Mouse (Mus musculus): ENCODE measurements around the gene Hist1h4d. TPM values are rescaled to one million over a fixed set of nuclear protein-coding genes. Genes with fewer than 3 reads are reported as not detected.
A peak's percentile ranks its signal among the peaks of the same experiment; 100 is the strongest.
"Not testable (repeated sequence)": the region's sequence is repeated elsewhere in the genome, so short reads cannot be mapped to it uniquely, and the experiment has no call there.

The Hist1h4d gene
- polyA plus RNA-seq (2015; fragmentation: Nextera tagmentation; extraction: Ambion mirVana), result 102 TPM in 2 replicates

GRCm38 (mm10) chr13:23581408-23582218, at the start of gene Hist1h4d:
Gene Hist1h4d, plus strand, starts transcription at chr13:23581598.
- no peaks in the 10 kb centered on the region for H3K27me3 ChIP-seq (ENCODE audit: insufficient read depth, low read length)
- H3K9ac ChIP-seq (replicated peaks; ENCODE audit: low read length), result peak within 1 kb of the TSS; percentile 79
- no peaks in the 10 kb centered on the region for H3K9me3 ChIP-seq (ENCODE audit: low read length)
- ATAC-seq (ENCODE audit: low FRiP score, low TSS enrichment), result peak; percentile 93
- H3K27ac ChIP-seq (ENCODE audit: low read length), result peak within 1 kb of the TSS; percentile 92
- H3K4me3 ChIP-seq (ENCODE audit: low read length), result peak within 1 kb of the TSS; percentile 65
- H3K4me1 ChIP-seq (ENCODE audit: insufficient read depth, low read length), result peaks cover 37% of the 10 kb centered on the region
- H3K36me3 ChIP-seq (ENCODE audit: insufficient read depth, low read length), result no peaks in the 10 kb centered on the region
- H3K4me2 ChIP-seq (replicated peaks; ENCODE audit: low read depth, low read length), result peak within 1 kb of the TSS; percentile 71
- 0% methylated on average over 43 of the region's 43 CpGs for WGBS

GRCm38 (mm10) chr13:23532262-23533075, 48.9 kb upstream of the Hist1h4d start:
- Histone ChIP-seq H3K36me3 (ENCODE audit: insufficient read depth, low read length) (no peaks in the 10 kb centered on the region), H3K4me2 (replicated peaks; ENCODE audit: low read depth, low read length) (peak overlapping the region; percentile 72), H3K27ac (ENCODE audit: low read length) (peak overlapping the region; percentile 98), H3K27me3 (ENCODE audit: insufficient read depth, low read length) (no peaks in the 10 kb centered on the region), H3K4me3 (ENCODE audit: low read length) (peak overlapping the region; percentile 61), H3K9ac (replicated peaks; ENCODE audit: low read length) (peak overlapping the region; percentile 81), H3K9me3 (ENCODE audit: low read length) (no peaks in the 10 kb centered on the region), H3K4me1 (ENCODE audit: insufficient read depth, low read length) (peaks cover 37% of the 10 kb centered on the region)
- 21% methylated on average over 9 of the region's 9 CpGs for WGBS
- ATAC-seq (ENCODE audit: low FRiP score, low TSS enrichment), result no peak

- not testable (repeated sequence) for H3K9me3 ChIP-seq (ENCODE audit: low read length); H3K27me3 ChIP-seq (ENCODE audit: insufficient read depth, low read length); H3K36me3 ChIP-seq (ENCODE audit: insufficient read depth, low read length)
- peak; percentile 50 for ATAC-seq (ENCODE audit: low FRiP score, low TSS enrichment)
- Histone ChIP-seq H3K4me1 (ENCODE audit: insufficient read depth, low read length) (peaks cover 38% of the 10 kb centered on the region), H3K27ac (ENCODE audit: low read length) (peak within 1 kb of the TSS; percentile 98), H3K4me3 (ENCODE audit: low read length) (peak within 1 kb of the TSS; percentile 61), H3K4me2 (replicated peaks; ENCODE audit: low read depth, low read length) (peak within 1 kb of the TSS; percentile 72), H3K9ac (replicated peaks; ENCODE audit: low read length) (peak within 1 kb of the TSS; percentile 82)
- under 1% methylated on average over 21 of the region's 53 CpGs for WGBS
These were observed 47.6 kb upstream of the Hist1h4d start, which contains the start of gene Hist1h2af for GRCm38 (mm10) chr13:23533560-23534367. Gene Hist1h2af, plus strand, starts transcription at chr13:23533906.

GRCm38 (mm10) chr13:23534368-23535131, 46.8 kb upstream of the Hist1h4d start:
- Histone ChIP-seq H3K4me2 (replicated peaks; ENCODE audit: low read depth, low read length) (peak overlapping the region; percentile 72), H3K27me3 (ENCODE audit: insufficient read depth, low read length) (no peaks in the 10 kb centered on the region), H3K9ac (replicated peaks; ENCODE audit: low read length) (peak overlapping the region; percentile 82), H3K36me3 (ENCODE audit: insufficient read depth, low read length) (no peaks in the 10 kb centered on the region), H3K4me1 (ENCODE audit: insufficient read depth, low read length) (peaks cover 34% of the 10 kb centered on the region), H3K9me3 (ENCODE audit: low read length) (no peaks in the 10 kb centered on the region), H3K4me3 (ENCODE audit: low read length) (peak overlapping the region; percentile 61), H3K27ac (ENCODE audit: low read length) (peak overlapping the region; percentile 89)
- under 1% methylated on average over 15 of the region's 15 CpGs for WGBS
- no peak for ATAC-seq (ENCODE audit: low FRiP score, low TSS enrichment)

GRCm38 (mm10) chr13:23535137-23536075, 46.0 kb upstream of the Hist1h4d start, which contains the start of gene Hist1h3g:
Gene Hist1h3g, plus strand, starts transcription at chr13:23535422.
- H3K36me3 ChIP-seq (ENCODE audit: insufficient read depth, low read length); H3K9me3 ChIP-seq (ENCODE audit: low read length); H3K27me3 ChIP-seq (ENCODE audit: insufficient read depth, low read length): not testable (repeated sequence)
- Histone ChIP-seq H3K4me1 (ENCODE audit: insufficient read depth, low read length) (peaks cover 35% of the 10 kb centered on the region), H3K9ac (replicated peaks; ENCODE audit: low read length) (peak within 1 kb of the TSS; percentile 82), H3K27ac (ENCODE audit: low read length) (peak within 1 kb of the TSS; percentile 89), H3K4me2 (replicated peaks; ENCODE audit: low read depth, low read length) (peak within 1 kb of the TSS; percentile 72), H3K4me3 (ENCODE audit: low read length) (peak within 1 kb of the TSS; percentile 61)
- WGBS, result under 1% methylated on average over 32 of the region's 62 CpGs
- peak; percentile 92 for ATAC-seq (ENCODE audit: low FRiP score, low TSS enrichment)

- Histone ChIP-seq H3K4me2 (replicated peaks; ENCODE audit: low read depth, low read length) (peak overlapping the region; percentile 72), H3K27ac (ENCODE audit: low read length) (peak overlapping the region; percentile 79), H3K4me1 (ENCODE audit: insufficient read depth, low read length) (peaks cover 39% of the 10 kb centered on the region), H3K27me3 (ENCODE audit: insufficient read depth, low read length) (no peaks in the 10 kb centered on the region), H3K36me3 (ENCODE audit: insufficient read depth, low read length) (no peaks in the 10 kb centered on the region), H3K9ac (replicated peaks; ENCODE audit: low read length) (peak overlapping the region; percentile 70), H3K9me3 (ENCODE audit: low read length) (no peaks in the 10 kb centered on the region), H3K4me3 (ENCODE audit: low read length) (peak overlapping the region; percentile 61)
- 17% methylated on average over 7 of the region's 7 CpGs for WGBS
- ATAC-seq (ENCODE audit: low FRiP score, low TSS enrichment), result no peak
These were observed 45.1 kb upstream of the Hist1h4d start for GRCm38 (mm10) chr13:23536076-23536822.

- peak overlapping the region; percentile 27 for H3K4me3 ChIP-seq (ENCODE audit: low read length)
- H3K36me3 ChIP-seq (ENCODE audit: insufficient read depth, low read length), result no peaks in the 10 kb centered on the region
- peaks cover 39% of the 10 kb centered on the region for H3K4me1 ChIP-seq (ENCODE audit: insufficient read depth, low read length)
- no peak overlapping the region for H3K9ac ChIP-seq (replicated peaks; ENCODE audit: low read length)
- H3K27me3 ChIP-seq (ENCODE audit: insufficient read depth, low read length), result no peaks in the 10 kb centered on the region
- no peaks in the 10 kb centered on the region for H3K9me3 ChIP-seq (ENCODE audit: low read length)
- WGBS, result 67% methylated on average over 3 of the region's 3 CpGs
- H3K27ac ChIP-seq (ENCODE audit: low read length), result 0 out of 2 replicates have a peak overlapping the region, but pooled peaks have one; percentile 0
- ATAC-seq (ENCODE audit: low FRiP score, low TSS enrichment), result no peak
- H3K4me2 ChIP-seq (replicated peaks; ENCODE audit: low read depth, low read length), result peak overlapping the region; percentile 72
These were observed 44.2 kb upstream of the Hist1h4d start for GRCm38 (mm10) chr13:23537006-23537710.

All from kidney, embryonic 16.5 days (tissue).